Mouse (Mus musculus) limb, embryonic 13.5 days (tissue): ENCODE results near the gene Rad17. TPM values are rescaled to one million over a fixed set of nuclear protein-coding genes. Genes with fewer than 3 reads are reported as not detected.

Experiments
- ATAC-seq: fragments of 200-750 bp; cut with Nextera tagmentation; 2 replicates; pipeline ENCODE4 v1.8.0; 2017; ENCODE audit warnings: low read depth, moderate number of reproducible peaks, moderate TSS enrichment; ENCODE audit not compliant: low FRiP score
- H3K27ac ChIP-seq: fragments of 300-500 bp; sonication (generic); 2 replicates; pipeline ENCODE4 v1.5.1; 2015; ENCODE audit warnings: inconsistent platforms, mild to moderate bottlenecking, moderate library complexity
- H3K27me3 ChIP-seq: fragments of 300-500 bp; sonication (generic); 2 replicates; pipeline ENCODE4 v1.6.1; 2015; ENCODE audit warnings: mild to moderate bottlenecking, inconsistent platforms
- H3K36me3 ChIP-seq: fragments of 300-500 bp; sonication (generic); 2 replicates; pipeline ENCODE4 v1.6.1; 2015; ENCODE audit warnings: inconsistent platforms, mild to moderate bottlenecking, moderate library complexity
- H3K4me1 ChIP-seq: fragments of 300-500 bp; sonication (generic); 2 replicates; pipeline ENCODE4 v1.6.1; 2015; ENCODE audit warnings: inconsistent platforms
- H3K4me2 ChIP-seq: fragments of 300-500 bp; sonication (generic); replicated peaks from 2 replicates; pipeline ENCODE4 v1.6.1; 2015; ENCODE audit warnings: inconsistent platforms, mild to moderate bottlenecking, moderate library complexity
- H3K4me3 ChIP-seq: fragments of 300-500 bp; sonication (generic); 2 replicates; pipeline ENCODE4 v1.5.1; 2015; ENCODE audit warnings: moderate library complexity, mild to moderate bottlenecking, inconsistent platforms
- H3K9ac ChIP-seq: fragments of 300-500 bp; sonication (generic); 2 replicates; pipeline ENCODE4 v1.6.1; 2015; ENCODE audit warnings: mild to moderate bottlenecking, inconsistent platforms
- H3K9me3 ChIP-seq: fragments of 300-500 bp; sonication (generic); 2 replicates; pipeline ENCODE4 v1.6.1; 2016; ENCODE audit warnings: inconsistent platforms
- WGBS: fragments of 180-500 bp; shearing (Covaris S2); methylation state at CpG from one replicate; pipeline ENCODE4 v1.1.7; 2015; 5-methylcytosine and 5-hydroxymethylcytosine counted together
- polyA plus RNA-seq: library from polyadenylated mRNA; unstranded; fragments of >200 nt; fragmentation: Nextera tagmentation; extraction: Ambion mirVana; gene quantifications from 2 replicates; pipeline ENCODE4 v1.2.1, GENCODE M21; 2015

Gene Rad17
- polyA plus RNA-seq, 1 experiment from 2014 or later, result 26.2 TPM

DNA sequence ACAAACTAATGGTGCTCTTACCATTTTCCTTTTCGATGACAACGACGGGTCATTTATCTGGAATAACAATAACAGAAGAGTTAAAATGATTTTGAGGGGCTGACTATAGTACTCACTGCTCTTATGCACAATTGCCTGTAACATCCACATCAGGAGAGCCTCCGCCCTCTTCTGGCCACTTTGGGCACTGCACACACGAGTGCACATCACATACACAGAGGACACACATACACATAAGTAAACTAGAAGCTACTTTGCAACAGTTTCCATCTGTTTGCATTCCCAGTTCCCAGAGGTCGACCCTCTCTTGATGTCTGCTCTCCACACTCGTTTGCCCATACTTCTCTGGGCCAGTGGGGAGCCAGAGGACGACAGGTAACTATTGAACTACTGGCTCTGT is 43.1 kb downstream of the Rad17 start:
- Histone ChIP-seq H3K4me3 (no peak overlapping the region), H3K9me3 (peaks cover 6% of the 10 kb centered on the region; the same call in 1 of the 2 replicates), H3K9ac (no peak overlapping the region), H3K4me2 (no peak overlapping the region), H3K27me3 (no peaks in the 10 kb centered on the region), H3K27ac (no peak overlapping the region), H3K36me3 (peaks cover 6% of the 10 kb centered on the region; the same call in 1 of the 2 replicates), H3K4me1 (no peaks in the 10 kb centered on the region)
- ATAC-seq, result no peak
- 85% methylated on average over 8 of the region's 8 CpGs for WGBS

DNA sequence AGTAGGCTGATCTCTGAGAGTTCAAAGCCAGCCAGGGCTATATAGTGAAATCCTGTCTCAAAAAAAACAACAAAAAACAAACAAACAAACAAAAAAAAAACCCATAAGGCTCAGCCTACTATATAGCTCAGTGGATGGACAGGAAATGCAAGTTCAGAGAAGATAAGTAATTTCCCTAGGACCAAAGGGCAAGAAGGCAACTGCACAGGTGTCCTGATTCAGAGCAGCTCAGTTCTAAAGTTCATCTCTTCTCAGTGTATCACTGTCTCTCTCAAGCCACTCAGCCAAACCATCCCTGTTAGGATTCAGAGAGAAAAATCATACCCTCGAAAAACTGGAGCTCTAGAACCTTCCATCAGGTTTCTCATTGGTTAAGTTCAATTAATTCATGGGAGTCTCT is 45.0 kb downstream of the Rad17 start:
- Histone ChIP-seq H3K9me3 (peaks cover 6% of the 10 kb centered on the region; the same call in 1 of the 2 replicates), H3K27ac (no peak overlapping the region), H3K36me3 (no peaks in the 10 kb centered on the region), H3K4me2 (no peak overlapping the region), H3K4me1 (no peaks in the 10 kb centered on the region), H3K9ac (no peak overlapping the region), H3K27me3 (no peaks in the 10 kb centered on the region), H3K4me3 (no peak overlapping the region)
- ATAC-seq, result no peak
- 66% methylated on average over 1 of the region's 1 CpGs for WGBS

DNA sequence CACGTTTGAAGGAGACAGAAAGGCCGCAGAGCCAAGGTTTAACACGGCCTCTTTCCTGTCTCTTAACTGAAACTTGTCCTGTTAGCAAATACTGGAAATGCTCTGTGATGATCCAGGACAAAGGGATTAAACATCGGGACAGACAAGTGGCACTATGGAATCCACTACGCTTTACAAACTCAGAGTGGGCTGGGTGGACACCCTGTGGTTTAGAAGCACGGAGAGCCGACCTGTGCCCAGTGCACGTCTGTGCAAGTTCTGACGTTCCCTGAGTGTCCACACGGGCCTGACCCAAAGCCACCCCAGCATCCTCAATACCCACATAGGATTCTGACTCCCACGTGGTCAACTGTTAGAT is 47.1 kb downstream of the Rad17 start:
- H3K27me3 ChIP-seq, result no peaks in the 10 kb centered on the region
- WGBS, result 85% methylated on average over 11 of the region's 11 CpGs
- ATAC-seq, result no peak
- H3K4me1 ChIP-seq, result no peaks in the 10 kb centered on the region
- H3K9me3 ChIP-seq, result peaks cover 6% of the 10 kb centered on the region; the same call in 1 of the 2 replicates
- no peak overlapping the region for H3K4me3 ChIP-seq
- H3K27ac ChIP-seq, result no peak overlapping the region
- no peak overlapping the region for H3K9ac ChIP-seq
- H3K36me3 ChIP-seq, result no peaks in the 10 kb centered on the region
- no peak overlapping the region for H3K4me2 ChIP-seq

DNA sequence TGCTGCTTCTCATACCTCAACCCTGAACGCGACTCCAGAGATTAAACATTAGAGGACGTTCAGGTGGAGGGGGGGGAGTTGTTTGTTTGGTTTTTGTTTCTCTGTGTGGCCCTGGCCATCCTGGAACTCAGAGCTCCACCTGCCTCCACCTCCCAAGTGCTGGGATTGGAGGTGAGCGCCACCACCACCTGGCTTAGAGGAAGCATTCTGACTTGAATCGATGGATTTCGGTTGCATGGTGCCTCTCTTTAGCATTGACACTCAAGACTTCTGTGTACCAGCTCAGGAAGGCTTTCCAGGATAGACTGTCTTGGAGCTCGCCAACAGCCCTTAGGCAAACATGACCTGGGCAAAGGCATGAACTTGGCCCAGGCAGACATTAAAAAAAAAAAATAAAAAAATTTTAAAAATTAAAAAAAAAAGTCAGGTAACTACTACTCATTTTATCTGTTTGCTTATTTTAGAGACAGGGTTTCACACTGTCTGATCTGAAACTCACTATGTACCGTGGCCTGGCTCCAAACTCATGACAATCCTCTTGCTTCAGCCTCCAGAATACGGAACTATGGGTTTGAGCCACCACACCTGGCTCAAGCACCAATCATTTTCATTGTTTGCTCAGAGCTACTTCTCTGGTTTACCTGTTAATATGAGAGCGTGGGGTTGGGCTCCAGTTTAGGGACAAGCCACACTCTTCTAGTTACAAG is 47.7 kb downstream of the Rad17 start:
- no peak overlapping the region for H3K27ac ChIP-seq
- peaks cover 6% of the 10 kb centered on the region; the same call in 1 of the 2 replicates for H3K9me3 ChIP-seq
- H3K27me3 ChIP-seq, result no peaks in the 10 kb centered on the region
- no peak overlapping the region for H3K4me2 ChIP-seq
- ATAC-seq, result no peak
- H3K36me3 ChIP-seq, result no peaks in the 10 kb centered on the region
- H3K4me3 ChIP-seq, result no peak overlapping the region
- H3K4me1 ChIP-seq, result no peaks in the 10 kb centered on the region
- no peak overlapping the region for H3K9ac ChIP-seq
- 90% methylated on average over 10 of the region's 10 CpGs for WGBS

DNA sequence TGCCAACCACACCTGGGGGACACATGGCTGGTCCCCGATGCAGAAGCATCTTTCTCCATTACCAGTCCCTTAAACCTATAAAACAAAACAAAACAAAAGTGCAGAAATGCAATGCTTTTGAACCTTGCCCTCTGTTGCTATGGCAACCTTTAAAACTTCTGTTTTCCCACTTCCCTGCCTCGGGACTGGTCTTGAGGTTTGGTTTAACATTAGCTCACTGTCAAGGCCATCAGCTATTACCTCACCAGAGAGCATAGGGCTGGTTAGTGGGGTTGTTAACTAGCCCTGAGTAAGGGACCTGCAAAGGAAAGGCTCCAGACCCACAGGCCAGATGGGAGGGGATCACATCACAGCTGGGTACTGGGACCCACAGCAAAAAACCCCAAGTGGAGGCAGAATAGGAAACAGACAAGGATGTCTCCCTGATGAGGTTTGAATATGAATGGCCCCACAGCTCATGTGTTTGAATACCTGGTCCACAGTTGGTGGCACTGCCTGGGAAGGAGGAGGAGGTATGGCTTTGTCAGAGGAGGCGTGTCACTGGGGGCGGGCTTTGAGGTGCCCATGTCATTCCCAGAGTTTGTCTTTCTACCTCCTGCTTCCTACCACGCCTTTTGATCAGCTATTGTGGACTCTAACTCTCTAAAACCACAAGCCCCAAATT is 48.5 kb downstream of the Rad17 start:
- Histone ChIP-seq H3K36me3 (no peaks in the 10 kb centered on the region), H3K9ac (no peak overlapping the region), H3K4me3 (no peak overlapping the region), H3K4me1 (no peaks in the 10 kb centered on the region), H3K27me3 (no peaks in the 10 kb centered on the region), H3K27ac (no peak overlapping the region), H3K4me2 (no peak overlapping the region), H3K9me3 (no peaks in the 10 kb centered on the region)
- ATAC-seq, result no peak
- 73% methylated on average over 5 of the region's 5 CpGs for WGBS

DNA sequence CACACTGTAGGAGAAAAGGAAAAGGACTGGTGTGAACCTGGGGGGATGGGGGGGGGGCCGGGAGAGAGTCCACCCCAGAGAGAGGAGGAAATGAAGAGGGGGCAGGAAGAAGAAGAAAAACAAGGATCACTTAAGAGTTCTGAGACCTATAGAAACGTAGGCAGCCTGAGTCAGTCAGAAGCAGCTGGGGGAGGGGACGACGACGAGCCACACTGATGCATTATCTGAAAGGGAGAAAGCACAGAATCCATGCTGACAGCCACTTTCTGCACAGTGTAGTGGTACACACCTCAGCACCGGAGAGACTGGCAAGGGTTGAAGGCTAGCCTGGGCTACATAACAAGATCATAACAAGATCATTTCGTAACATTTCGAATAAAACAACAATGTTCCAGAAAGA is 49.8 kb downstream of the Rad17 start:
- no peak overlapping the region for H3K4me3 ChIP-seq
- no peak for ATAC-seq
- no peak overlapping the region for H3K4me2 ChIP-seq
- H3K27me3 ChIP-seq, result no peaks in the 10 kb centered on the region
- H3K9me3 ChIP-seq, result no peaks in the 10 kb centered on the region
- 66% methylated on average over 8 of the region's 8 CpGs for WGBS
- no peaks in the 10 kb centered on the region for H3K36me3 ChIP-seq
- no peak overlapping the region for H3K9ac ChIP-seq
- H3K27ac ChIP-seq, result no peak overlapping the region
- peaks cover 7% of the 10 kb centered on the region for H3K4me1 ChIP-seq

DNA sequence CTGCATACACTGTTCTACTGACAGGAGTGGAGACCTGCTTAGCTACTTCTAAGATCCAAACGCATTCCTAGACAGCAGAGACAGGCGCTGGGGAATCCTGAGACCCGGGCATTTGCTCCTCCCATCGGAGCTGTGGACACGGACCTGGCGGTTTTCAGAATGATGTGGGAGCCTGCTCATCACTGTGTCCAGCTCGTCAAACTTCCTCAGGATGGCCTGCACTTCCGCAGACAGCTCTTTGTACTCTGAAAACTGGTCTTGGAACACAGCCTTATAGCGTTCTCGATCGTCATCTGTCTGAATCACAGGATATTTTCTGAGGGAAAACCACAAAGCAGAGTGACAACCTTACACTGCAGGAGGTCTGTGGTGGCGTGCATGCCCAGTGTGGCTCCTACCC is 50.5 kb downstream of the Rad17 start:
- no peak overlapping the region for H3K4me2 ChIP-seq
- H3K9ac ChIP-seq, result no peak overlapping the region
- WGBS, result 84% methylated on average over 12 of the region's 12 CpGs
- no peaks in the 10 kb centered on the region for H3K9me3 ChIP-seq
- no peak overlapping the region for H3K27ac ChIP-seq
- ATAC-seq, result no peak
- H3K4me1 ChIP-seq, result peaks cover 10% of the 10 kb centered on the region
- H3K27me3 ChIP-seq, result no peaks in the 10 kb centered on the region
- H3K4me3 ChIP-seq, result no peak overlapping the region
- no peaks in the 10 kb centered on the region for H3K36me3 ChIP-seq

DNA sequence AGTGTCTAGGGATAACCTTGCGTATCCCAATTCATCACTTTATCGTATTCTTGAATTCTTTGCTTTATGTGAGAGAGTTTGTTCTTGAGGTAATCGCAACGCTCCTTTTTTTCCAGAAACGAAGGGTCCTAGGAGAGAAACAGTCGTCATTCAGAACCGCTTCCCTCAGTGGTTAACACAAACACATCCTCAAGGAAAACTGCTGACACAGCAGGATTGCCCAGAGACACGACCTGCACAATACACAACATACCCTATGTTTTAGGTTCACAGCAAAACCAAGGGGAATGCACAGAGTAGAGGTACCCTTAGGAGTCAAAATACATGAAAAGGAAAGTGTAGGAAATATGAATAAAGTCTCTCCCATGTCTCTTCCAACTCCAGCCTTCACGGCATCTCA is 53.6 kb downstream of the Rad17 start:
- no peak overlapping the region for H3K4me3 ChIP-seq
- WGBS, result 82% methylated on average over 9 of the region's 9 CpGs
- no peak overlapping the region for H3K4me2 ChIP-seq
- H3K4me1 ChIP-seq, result peaks cover 13% of the 10 kb centered on the region
- H3K9ac ChIP-seq, result no peak overlapping the region
- no peaks in the 10 kb centered on the region for H3K27me3 ChIP-seq
- no peaks in the 10 kb centered on the region for H3K9me3 ChIP-seq
- no peak for ATAC-seq
- no peak overlapping the region for H3K27ac ChIP-seq
- H3K36me3 ChIP-seq, result no peaks in the 10 kb centered on the region

DNA sequence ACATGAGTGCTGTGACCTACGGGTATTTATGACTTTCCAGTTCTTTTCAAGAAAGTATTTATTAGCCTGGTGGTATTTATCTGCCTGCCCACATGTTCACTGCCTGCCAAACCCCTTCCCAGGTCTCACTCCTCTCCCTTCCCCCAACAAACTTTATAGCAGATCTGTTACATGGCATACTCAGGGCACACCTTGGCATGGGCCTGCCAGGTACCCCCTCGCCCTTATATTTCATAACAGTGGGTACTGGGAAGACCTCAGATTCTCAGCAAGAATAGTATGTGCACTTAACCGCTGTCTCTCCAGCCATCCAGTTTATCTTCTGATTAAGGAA is 55.3 kb downstream of the Rad17 start:
- Histone ChIP-seq H3K36me3 (no peaks in the 10 kb centered on the region), H3K4me1 (peaks cover 13% of the 10 kb centered on the region), H3K4me2 (no peak overlapping the region), H3K27me3 (no peaks in the 10 kb centered on the region), H3K9ac (no peak overlapping the region), H3K27ac (no peak overlapping the region), H3K4me3 (no peak overlapping the region), H3K9me3 (no peaks in the 10 kb centered on the region)
- ATAC-seq, result no peak
- WGBS, result 67% methylated on average over 3 of the region's 3 CpGs

DNA sequence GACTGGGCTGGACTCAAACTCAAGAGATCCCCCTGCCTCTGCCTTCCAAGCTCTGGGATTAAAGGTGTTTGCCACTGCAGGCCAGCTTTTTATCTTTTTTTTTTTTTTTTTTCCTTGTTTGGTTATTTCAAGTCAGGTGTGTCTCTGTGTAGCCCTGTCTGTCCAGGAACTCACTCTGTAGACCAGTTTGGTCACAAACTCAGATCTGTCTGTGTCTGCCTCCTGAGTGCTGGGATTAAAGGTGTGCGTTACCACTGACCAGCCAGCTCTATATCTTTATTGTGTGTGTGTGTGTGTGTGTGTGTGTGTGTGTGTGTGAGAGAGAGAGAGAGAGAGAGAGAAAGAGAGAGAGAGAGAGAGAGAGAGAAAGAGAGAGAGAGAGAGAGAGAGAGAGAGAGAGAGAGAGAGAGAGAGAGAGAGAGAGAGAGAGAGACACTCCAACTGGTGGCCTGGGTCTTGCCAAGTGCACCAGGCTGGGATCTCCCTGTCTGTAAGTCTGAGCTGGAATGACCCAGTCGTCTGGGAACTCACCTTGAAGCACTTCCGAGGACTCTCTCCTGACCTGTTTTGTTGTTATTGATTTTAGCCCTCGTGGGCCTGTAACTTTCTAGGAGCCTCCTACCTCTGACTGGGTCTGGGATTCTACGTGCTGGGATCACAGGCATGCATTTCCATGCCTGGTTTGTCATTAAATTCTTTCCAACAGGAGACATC is 55.9 kb downstream of the Rad17 start:
- no peaks in the 10 kb centered on the region for H3K36me3 ChIP-seq
- no peak overlapping the region for H3K4me3 ChIP-seq
- H3K9ac ChIP-seq, result no peak overlapping the region
- H3K4me2 ChIP-seq, result no peak overlapping the region
- no peaks in the 10 kb centered on the region for H3K9me3 ChIP-seq
- 42% methylated on average over 5 of the region's 5 CpGs for WGBS
- no peak for ATAC-seq
- no peak overlapping the region for H3K27ac ChIP-seq
- peaks cover 13% of the 10 kb centered on the region for H3K4me1 ChIP-seq
- H3K27me3 ChIP-seq, result no peaks in the 10 kb centered on the region

DNA sequence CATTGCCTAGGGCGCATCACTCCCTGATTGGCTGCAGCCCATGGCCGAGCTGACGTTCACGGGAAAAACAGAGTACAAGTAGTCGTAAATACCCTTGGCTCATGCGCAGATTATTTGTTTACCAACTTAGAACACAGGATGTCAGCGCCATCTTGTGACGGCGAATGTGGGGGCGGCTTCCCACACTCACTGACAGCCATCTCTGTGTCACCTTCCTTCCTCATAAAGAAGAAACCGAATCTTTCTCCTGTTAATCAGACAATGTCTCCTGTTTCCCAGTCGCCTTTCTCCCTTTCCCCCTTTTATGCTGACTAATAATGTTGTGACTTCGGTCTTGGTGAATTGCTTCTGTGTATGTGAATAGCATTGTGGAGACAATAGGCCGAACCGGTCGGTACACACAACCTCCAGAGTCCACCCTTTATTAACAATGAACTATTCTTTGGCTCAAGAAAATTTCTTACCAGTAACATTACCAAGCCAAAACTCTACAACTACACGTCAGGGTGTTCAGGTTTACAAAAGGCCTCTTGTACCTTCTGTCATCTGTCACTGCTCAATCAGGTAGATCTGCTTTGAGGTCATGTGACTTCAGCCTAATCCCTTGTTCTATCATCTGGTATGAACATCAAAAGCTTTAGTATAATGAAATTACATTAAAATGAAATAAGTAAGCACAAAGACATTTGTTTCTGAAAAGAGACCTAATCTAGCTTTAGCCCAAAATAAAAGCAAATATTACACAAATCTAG is 56.6 kb downstream of the Rad17 start:
- Histone ChIP-seq H3K27me3 (no peaks in the 10 kb centered on the region), H3K4me1 (peaks cover 13% of the 10 kb centered on the region), H3K4me3 (no peak overlapping the region; the same call in 1 of the 2 replicates), H3K9me3 (no peaks in the 10 kb centered on the region), H3K9ac (no peak overlapping the region), H3K4me2 (peak overlapping the region; percentile 31; the same call in 1 of the 2 replicates), H3K36me3 (no peaks in the 10 kb centered on the region), H3K27ac (0 out of 2 replicates have a peak overlapping the region, but pooled peaks have one; percentile 15)
- 52% methylated on average over 13 of the region's 17 CpGs for WGBS
- no peak for ATAC-seq

DNA sequence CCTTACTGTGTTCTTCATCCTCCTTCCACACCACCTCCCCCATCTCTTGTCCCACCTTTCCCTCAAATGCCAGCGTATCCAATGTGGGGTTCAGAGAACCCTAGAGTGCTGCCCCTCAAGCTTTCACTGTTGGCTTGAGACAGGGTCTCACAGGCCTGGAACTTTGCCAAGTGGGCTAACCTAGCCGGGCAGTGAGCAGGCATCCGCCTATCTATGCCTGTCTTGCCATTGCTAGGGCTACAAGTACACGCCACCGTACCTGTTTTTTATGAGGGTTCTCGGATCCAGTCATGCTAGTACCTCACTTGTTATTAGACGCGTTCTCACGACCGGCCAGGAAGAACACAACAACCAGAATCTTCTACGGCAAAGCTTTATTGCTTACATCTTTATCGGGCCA is 62.2 kb downstream of the Rad17 start:
- Histone ChIP-seq H3K4me2 (peak overlapping the region; percentile 32; the same call in 1 of the 2 replicates), H3K36me3 (no peaks in the 10 kb centered on the region), H3K27ac (no peak overlapping the region), H3K27me3 (no peaks in the 10 kb centered on the region), H3K4me3 (no peak overlapping the region), H3K9me3 (no peaks in the 10 kb centered on the region), H3K9ac (no peak overlapping the region), H3K4me1 (no peaks in the 10 kb centered on the region)
- 78% methylated on average over 12 of the region's 12 CpGs for WGBS
- ATAC-seq, result no peak
